Mouse (Mus musculus) embryonic facial prominence, embryonic 11.5 days (tissue): ENCODE data around the gene Plpp7. TPM values are rescaled to one million over a fixed set of nuclear protein-coding genes. Genes with fewer than 3 reads are reported as not detected.

ENCODE experiments used
- ATAC-seq: fragments of 200-750 bp; cut with Nextera tagmentation; replicated peaks from 2 replicates; pipeline ENCODE4 v1.8.0; 2017; ENCODE audit warnings: low read depth; ENCODE audit not compliant: insufficient number of reproducible peaks, low FRiP score, low TSS enrichment
- DNase-seq: peaks from one replicate; pipeline ENCODE4 v3.0.0-alpha.2; 2015; ENCODE audit warnings: low spot score
- H3K27ac ChIP-seq: fragments of 300-500 bp; sonication (generic); replicated peaks from 2 replicates; pipeline ENCODE4 v1.5.1; 2014; ENCODE audit warnings: mild to moderate bottlenecking, low read depth, low read length, control low read depth
- H3K27me3 ChIP-seq: fragments of 300-500 bp; sonication (generic); 2 replicates; pipeline ENCODE4 v1.6.1; 2014; ENCODE audit warnings: mild to moderate bottlenecking, low read length, moderate library complexity, mixed read lengths; ENCODE audit not compliant: control insufficient read depth, insufficient read depth
- H3K36me3 ChIP-seq: fragments of 300-500 bp; sonication (generic); replicated peaks from 2 replicates; pipeline ENCODE4 v1.6.1; 2014; ENCODE audit warnings: low read depth, mild to moderate bottlenecking, low read length, moderate library complexity, mixed read lengths; ENCODE audit not compliant: control insufficient read depth, insufficient read depth
- H3K4me1 ChIP-seq: fragments of 300-500 bp; sonication (generic); 2 replicates; pipeline ENCODE4 v1.6.1; 2014; ENCODE audit warnings: low read length, mixed read lengths; ENCODE audit not compliant: control insufficient read depth, insufficient read depth
- H3K4me2 ChIP-seq: fragments of 300-500 bp; sonication (generic); 2 replicates; pipeline ENCODE4 v1.6.1; 2014; ENCODE audit warnings: low read depth, mild to moderate bottlenecking, control low read depth, low read length, moderate library complexity
- H3K4me3 ChIP-seq: fragments of 300-500 bp; sonication (generic); 2 replicates; pipeline ENCODE4 v1.5.1; 2014; ENCODE audit warnings: low read depth, low read length, control low read depth
- H3K9ac ChIP-seq: fragments of 300-500 bp; sonication (generic); replicated peaks from 2 replicates; pipeline ENCODE4 v1.6.1; 2014; ENCODE audit warnings: mild to moderate bottlenecking, control low read depth, low read length
- H3K9me3 ChIP-seq: fragments of 300-500 bp; sonication (generic); replicated peaks from 2 replicates; pipeline ENCODE4 v1.6.1; 2016; ENCODE audit warnings: mild to moderate bottlenecking, low read length, inconsistent platforms, mixed read lengths; ENCODE audit not compliant: control insufficient read depth
- WGBS: fragments of 180-500 bp; shearing (Covaris S2); extraction: QIAGEN DNeasy Blood & Tissue Kit; methylation state at CpG from one replicate; pipeline ENCODE4 v1.1.7; 2014; 5-methylcytosine and 5-hydroxymethylcytosine counted together
- polyA plus RNA-seq: library from polyadenylated mRNA; unstranded; fragments of >200 nt; fragmentation: Nextera tagmentation; extraction: Ambion mirVana; gene quantifications from 2 replicates; pipeline ENCODE4 v1.2.1, GENCODE M21; 2014

Gene Plpp7
- polyA plus RNA-seq, 1 experiment from 2014 or later: 3.5 TPM

GRCm38 (mm10) chr2:32112548-32112947, 17.2 kb downstream of the Plpp7 start:
- no peak for DNase-seq
- H3K4me2 ChIP-seq: no peak overlapping the region
- H3K27me3 ChIP-seq: no peaks in the 10 kb centered on the region
- no peak overlapping the region for H3K4me3 ChIP-seq
- no peak overlapping the region for H3K9ac ChIP-seq
- no peaks in the 10 kb centered on the region for H3K9me3 ChIP-seq
- H3K4me1 ChIP-seq: no peaks in the 10 kb centered on the region
- 71% methylated on average over 2 of the region's 2 CpGs for WGBS
- no peak overlapping the region for H3K27ac ChIP-seq
- no peaks in the 10 kb centered on the region for H3K36me3 ChIP-seq
- no peak for ATAC-seq

- Histone ChIP-seq H3K9me3 (no peaks in the 10 kb centered on the region), H3K4me2 (no peak overlapping the region), H3K27ac (no peak overlapping the region), H3K4me1 (no peaks in the 10 kb centered on the region), H3K36me3 (no peaks in the 10 kb centered on the region), H3K9ac (no peak overlapping the region), H3K27me3 (no peaks in the 10 kb centered on the region), H3K4me3 (no peak overlapping the region)
- no peak for DNase-seq
- no peak for ATAC-seq
- 79% methylated on average over 4 of the region's 4 CpGs for WGBS
Measured at GRCm38 (mm10) chr2:32115851-32116268, 20.5 kb downstream of the Plpp7 start.

GRCm38 (mm10) chr2:32119802-32120750, 24.7 kb downstream of the Plpp7 start:
- 89% methylated on average over 20 of the region's 20 CpGs for WGBS
- Histone ChIP-seq H3K4me2 (no peak overlapping the region), H3K36me3 (no peaks in the 10 kb centered on the region), H3K4me3 (no peak overlapping the region), H3K4me1 (no peaks in the 10 kb centered on the region), H3K27ac (no peak overlapping the region), H3K9ac (no peak overlapping the region), H3K9me3 (no peaks in the 10 kb centered on the region), H3K27me3 (no peaks in the 10 kb centered on the region)
- no peak for DNase-seq
- ATAC-seq: no peak

GRCm38 (mm10) chr2:32121150-32121549, 25.8 kb downstream of the Plpp7 start:
- Histone ChIP-seq H3K4me1 (no peaks in the 10 kb centered on the region), H3K4me2 (no peak overlapping the region), H3K27ac (no peak overlapping the region), H3K9ac (no peak overlapping the region), H3K9me3 (no peaks in the 10 kb centered on the region), H3K36me3 (no peaks in the 10 kb centered on the region), H3K27me3 (no peaks in the 10 kb centered on the region), H3K4me3 (no peak overlapping the region)
- no peak for DNase-seq
- no peak for ATAC-seq
- WGBS: 51% methylated on average over 5 of the region's 5 CpGs

GRCm38 (mm10) chr2:32121785-32122184, 26.5 kb downstream of the Plpp7 start:
- Histone ChIP-seq H3K9me3 (no peaks in the 10 kb centered on the region), H3K27me3 (no peaks in the 10 kb centered on the region), H3K36me3 (no peaks in the 10 kb centered on the region), H3K4me3 (no peak overlapping the region), H3K9ac (no peak overlapping the region), H3K4me2 (no peak overlapping the region), H3K4me1 (no peaks in the 10 kb centered on the region), H3K27ac (no peak overlapping the region)
- 73% methylated on average over 2 of the region's 2 CpGs for WGBS
- DNase-seq (no peak), ATAC-seq (no peak)

GRCm38 (mm10) chr2:32127653-32128535, 32.6 kb downstream of the Plpp7 start:
- H3K27ac ChIP-seq: no peak overlapping the region
- H3K36me3 ChIP-seq: no peaks in the 10 kb centered on the region
- no peak overlapping the region for H3K4me3 ChIP-seq
- no peaks in the 10 kb centered on the region for H3K9me3 ChIP-seq
- H3K27me3 ChIP-seq: no peaks in the 10 kb centered on the region
- DNase-seq: no peak
- H3K4me1 ChIP-seq: no peaks in the 10 kb centered on the region
- WGBS: 29% methylated on average over 16 of the region's 16 CpGs
- ATAC-seq: no peak
- H3K4me2 ChIP-seq: no peak overlapping the region
- H3K9ac ChIP-seq: no peak overlapping the region

- Histone ChIP-seq H3K9ac (no peak overlapping the region), H3K4me2 (no peak overlapping the region), H3K4me3 (no peak overlapping the region), H3K27me3 (no peaks in the 10 kb centered on the region), H3K27ac (no peak overlapping the region), H3K9me3 (no peaks in the 10 kb centered on the region), H3K4me1 (no peaks in the 10 kb centered on the region), H3K36me3 (no peaks in the 10 kb centered on the region)
- ATAC-seq (no peak), DNase-seq (no peak)
- 85% methylated on average over 5 of the region's 5 CpGs for WGBS
Measured at GRCm38 (mm10) chr2:32128536-32128841, 33.2 kb downstream of the Plpp7 start.
